Mouse (Mus musculus): Measurements from ENCODE around the gene Zfr. TPM values are rescaled to one million over a fixed set of nuclear protein-coding genes. Genes with fewer than 3 reads are reported as not detected.
"Not testable (repeated sequence)": the region's sequence is repeated elsewhere in the genome, so short reads cannot be mapped to it uniquely, and the experiment has no call there.

The Zfr gene
- polyA plus RNA-seq, 1 experiment from 2014 or later = 86.9 TPM

DNA sequence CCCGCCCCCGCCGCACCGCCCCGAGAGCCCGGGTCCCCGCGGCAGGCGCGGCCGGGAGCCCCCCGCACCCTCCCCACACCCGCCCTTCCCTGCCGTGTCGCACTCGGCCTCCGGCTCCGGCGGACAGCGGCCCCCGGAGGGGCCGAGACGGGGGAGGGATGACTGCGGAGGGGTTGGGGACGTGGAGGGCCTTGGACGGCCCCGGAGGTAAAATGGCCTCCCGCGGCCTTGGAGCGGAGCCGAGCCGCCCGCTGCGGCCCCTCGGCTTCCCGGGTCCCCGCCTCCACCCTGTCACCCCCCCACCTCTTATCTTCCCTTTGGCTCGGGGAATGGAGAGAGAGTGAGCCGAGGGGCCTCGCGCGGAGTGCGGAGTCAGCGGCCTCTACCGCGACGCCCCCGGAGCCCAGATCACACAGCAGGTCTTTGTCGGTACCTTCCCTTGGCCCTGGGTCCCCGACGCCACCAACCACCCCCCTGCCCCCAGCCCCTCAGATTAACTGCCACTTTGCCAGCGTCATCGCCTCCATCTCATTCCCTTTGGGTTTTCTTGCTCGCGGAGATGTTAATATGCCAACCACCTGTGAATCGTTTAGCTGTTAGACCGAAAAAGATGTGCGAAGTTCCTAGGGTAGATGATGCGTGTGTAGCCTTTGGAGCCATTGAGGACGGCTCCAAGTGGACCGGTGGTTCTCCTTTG lies 949 bp downstream of the Zfr start:
- H3K4me1 ChIP-seq (ENCODE audit: control insufficient read depth, insufficient read depth, low read length) = 0 out of 2 replicates have a peak, but pooled peaks cover 5% of the 10 kb centered on the region
- peak overlapping the region; percentile 83 for H3K4me2 ChIP-seq (ENCODE audit: low read depth, low read length)
- H3K4me3 ChIP-seq (ENCODE audit: low read length) = peak overlapping the region; percentile 95
- WGBS = 1% methylated on average over 28 of the region's 61 CpGs
- no peaks in the 10 kb centered on the region for H3K36me3 ChIP-seq (ENCODE audit: control insufficient read depth, insufficient read depth, low read length)
- H3K9me3 ChIP-seq (ENCODE audit: control insufficient read depth, low read length) = no peaks in the 10 kb centered on the region
- peak overlapping the region; percentile 99 for H3K9ac ChIP-seq (ENCODE audit: low read depth, low read length)
- ATAC-seq = peak; percentile 63
- peak overlapping the region; percentile 96 for H3K27ac ChIP-seq (ENCODE audit: low read length)
- no peaks in the 10 kb centered on the region for H3K27me3 ChIP-seq (replicated peaks; ENCODE audit: control insufficient read depth, insufficient read depth, low read length)

DNA sequence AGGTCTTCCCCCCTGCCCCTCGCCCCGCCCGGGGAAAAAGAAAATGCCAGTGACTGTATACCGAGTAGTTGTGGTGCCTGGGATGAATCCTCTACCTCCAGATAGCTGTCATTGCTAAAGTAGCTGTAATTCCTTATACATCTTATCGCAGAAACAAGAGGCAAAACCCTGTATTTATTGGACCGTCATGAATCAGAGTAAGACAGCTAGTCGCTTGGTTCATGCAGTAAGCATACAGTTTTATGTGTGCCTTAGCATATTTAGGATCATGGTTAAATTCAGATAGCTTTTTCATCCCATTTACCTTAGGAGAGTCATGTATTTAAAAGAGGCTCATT lies 1.5 kb downstream of the Zfr start:
- ATAC-seq = no peak
- H3K27ac ChIP-seq (ENCODE audit: low read length) = peak overlapping the region; percentile 96
- H3K9me3 ChIP-seq (ENCODE audit: control insufficient read depth, low read length) = no peaks in the 10 kb centered on the region
- peak overlapping the region; percentile 95 for H3K4me3 ChIP-seq (ENCODE audit: low read length)
- 3% methylated on average over 7 of the region's 7 CpGs for WGBS
- H3K27me3 ChIP-seq (replicated peaks; ENCODE audit: control insufficient read depth, insufficient read depth, low read length) = no peaks in the 10 kb centered on the region
- H3K36me3 ChIP-seq (ENCODE audit: control insufficient read depth, insufficient read depth, low read length) = no peaks in the 10 kb centered on the region
- H3K4me1 ChIP-seq (ENCODE audit: control insufficient read depth, insufficient read depth, low read length) = 0 out of 2 replicates have a peak, but pooled peaks cover 5% of the 10 kb centered on the region
- peak overlapping the region; percentile 99 for H3K9ac ChIP-seq (ENCODE audit: low read depth, low read length)
- H3K4me2 ChIP-seq (ENCODE audit: low read depth, low read length) = peak overlapping the region; percentile 83

DNA sequence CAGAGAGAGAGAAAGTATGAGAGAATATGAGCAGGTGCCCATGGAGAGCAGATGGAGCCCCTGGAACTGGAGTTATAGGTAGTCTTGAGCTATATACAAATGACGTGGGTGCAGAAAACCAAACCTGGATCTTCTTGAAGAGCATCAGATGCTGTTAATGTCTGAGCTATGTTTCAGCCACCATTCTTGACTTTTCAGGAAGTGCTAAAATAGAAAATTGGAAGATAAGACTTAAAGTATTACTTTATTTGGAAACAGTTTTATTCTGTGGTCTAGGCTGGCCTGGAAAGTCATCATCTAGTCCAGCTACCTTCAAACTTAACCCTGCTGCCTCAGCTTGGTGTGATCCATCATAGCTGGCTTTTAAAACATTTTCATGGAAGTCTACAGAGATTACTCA lies 7.3 kb downstream of the Zfr start:
- Histone ChIP-seq H3K4me1 (ENCODE audit: control insufficient read depth, insufficient read depth, low read length) (no peaks in the 10 kb centered on the region), H3K4me3 (ENCODE audit: low read length) (no peak overlapping the region), H3K27me3 (replicated peaks; ENCODE audit: control insufficient read depth, insufficient read depth, low read length) (no peaks in the 10 kb centered on the region), H3K9ac (ENCODE audit: low read depth, low read length) (no peak overlapping the region), H3K4me2 (ENCODE audit: low read depth, low read length) (no peak overlapping the region), H3K9me3 (ENCODE audit: control insufficient read depth, low read length) (no peaks in the 10 kb centered on the region), H3K27ac (ENCODE audit: low read length) (no peak overlapping the region), H3K36me3 (ENCODE audit: control insufficient read depth, insufficient read depth, low read length) (no peaks in the 10 kb centered on the region)
- no peak for ATAC-seq
- 84% methylated on average over 1 of the region's 1 CpGs for WGBS

DNA sequence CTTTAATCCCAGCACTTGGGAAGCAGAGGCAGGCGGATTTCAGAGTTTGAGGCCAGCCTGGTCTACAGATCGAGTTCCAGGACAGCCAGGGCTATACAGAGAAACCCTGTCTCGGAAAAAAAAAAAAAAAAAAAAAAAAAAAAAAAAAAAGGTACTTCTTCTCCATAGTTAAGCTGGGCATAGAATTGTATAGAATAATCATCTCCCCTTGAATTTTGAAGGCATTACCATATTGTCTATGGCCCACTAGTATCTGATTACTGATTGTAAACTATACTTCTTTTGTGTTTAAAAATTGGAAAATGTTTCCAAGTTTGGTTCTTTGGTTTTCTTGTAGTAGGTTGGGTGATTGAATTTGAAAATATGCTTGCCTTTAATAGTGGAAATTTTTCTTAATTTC lies 13.2 kb downstream of the Zfr start:
- H3K9ac ChIP-seq (ENCODE audit: low read depth, low read length); H3K4me3 ChIP-seq (ENCODE audit: low read length); H3K27ac ChIP-seq (ENCODE audit: low read length); H3K4me2 ChIP-seq (ENCODE audit: low read depth, low read length); H3K9me3 ChIP-seq (ENCODE audit: control insufficient read depth, low read length); H3K4me1 ChIP-seq (ENCODE audit: control insufficient read depth, insufficient read depth, low read length); ATAC-seq; H3K27me3 ChIP-seq (replicated peaks; ENCODE audit: control insufficient read depth, insufficient read depth, low read length); H3K36me3 ChIP-seq (ENCODE audit: control insufficient read depth, insufficient read depth, low read length): not testable (repeated sequence)
- 88% methylated on average over 3 of the region's 3 CpGs for WGBS

DNA sequence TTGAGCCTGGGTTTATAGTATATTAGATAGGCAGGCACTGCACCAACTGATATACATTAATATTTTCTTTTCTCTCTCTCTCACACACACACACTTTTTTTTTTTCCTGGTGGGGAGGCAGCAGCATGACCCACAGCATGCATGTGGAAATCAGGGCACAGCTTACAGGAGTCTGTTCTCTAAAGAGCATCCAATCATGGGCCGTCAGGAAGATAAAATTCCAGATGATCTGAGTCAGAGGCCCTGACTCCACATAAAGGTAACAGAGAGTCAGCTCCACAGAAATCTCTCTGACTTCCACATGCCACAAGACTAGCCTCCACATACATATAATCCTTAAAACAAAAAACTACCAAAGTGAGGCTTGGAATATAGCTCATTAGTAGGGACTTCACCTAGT lies 16.9 kb downstream of the Zfr start:
- Histone ChIP-seq H3K9ac (ENCODE audit: low read depth, low read length) (no peak overlapping the region), H3K36me3 (ENCODE audit: control insufficient read depth, insufficient read depth, low read length) (0 out of 2 replicates have a peak, but pooled peaks cover 3% of the 10 kb centered on the region), H3K27me3 (replicated peaks; ENCODE audit: control insufficient read depth, insufficient read depth, low read length) (no peaks in the 10 kb centered on the region), H3K4me3 (ENCODE audit: low read length) (no peak overlapping the region), H3K9me3 (ENCODE audit: control insufficient read depth, low read length) (no peaks in the 10 kb centered on the region), H3K27ac (ENCODE audit: low read length) (no peak overlapping the region), H3K4me1 (ENCODE audit: control insufficient read depth, insufficient read depth, low read length) (peaks cover 4% of the 10 kb centered on the region; the same call in 1 of the 2 replicates), H3K4me2 (ENCODE audit: low read depth, low read length) (no peak overlapping the region)
- 0 out of 2 replicates have a peak, but pooled peaks have one; percentile 39 for ATAC-seq
- 41% methylated on average over 1 of the region's 1 CpGs for WGBS

DNA sequence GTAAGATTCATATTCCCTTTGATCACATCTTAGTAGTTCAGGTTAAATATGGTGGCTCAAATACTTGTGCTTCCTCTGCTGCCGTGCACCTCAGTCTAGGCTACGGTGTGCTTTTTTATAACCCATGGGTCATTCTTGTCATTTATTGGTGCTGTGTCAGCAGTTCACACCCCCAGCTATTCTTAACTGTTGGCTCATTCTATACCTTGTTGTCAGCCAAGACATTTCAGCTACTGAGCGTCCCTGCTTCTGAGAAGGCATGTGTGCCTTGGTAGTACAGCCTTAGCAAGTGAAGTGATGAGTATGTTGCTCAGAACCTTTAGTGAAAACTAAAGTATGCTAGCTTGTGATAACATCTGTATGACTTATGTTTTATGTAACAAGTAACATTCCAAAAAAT lies 17.7 kb downstream of the Zfr start:
- no peak overlapping the region for H3K4me3 ChIP-seq (ENCODE audit: low read length)
- no peak overlapping the region for H3K4me2 ChIP-seq (ENCODE audit: low read depth, low read length)
- ATAC-seq = peak; percentile 76
- H3K9me3 ChIP-seq (ENCODE audit: control insufficient read depth, low read length) = no peaks in the 10 kb centered on the region
- H3K36me3 ChIP-seq (ENCODE audit: control insufficient read depth, insufficient read depth, low read length) = 0 out of 2 replicates have a peak, but pooled peaks cover 3% of the 10 kb centered on the region
- H3K27ac ChIP-seq (ENCODE audit: low read length) = no peak overlapping the region
- no peak overlapping the region for H3K9ac ChIP-seq (ENCODE audit: low read depth, low read length)
- peaks cover 4% of the 10 kb centered on the region; the same call in 1 of the 2 replicates for H3K4me1 ChIP-seq (ENCODE audit: control insufficient read depth, insufficient read depth, low read length)
- WGBS = 34% methylated on average over 3 of the region's 3 CpGs
- H3K27me3 ChIP-seq (replicated peaks; ENCODE audit: control insufficient read depth, insufficient read depth, low read length) = no peaks in the 10 kb centered on the region

DNA sequence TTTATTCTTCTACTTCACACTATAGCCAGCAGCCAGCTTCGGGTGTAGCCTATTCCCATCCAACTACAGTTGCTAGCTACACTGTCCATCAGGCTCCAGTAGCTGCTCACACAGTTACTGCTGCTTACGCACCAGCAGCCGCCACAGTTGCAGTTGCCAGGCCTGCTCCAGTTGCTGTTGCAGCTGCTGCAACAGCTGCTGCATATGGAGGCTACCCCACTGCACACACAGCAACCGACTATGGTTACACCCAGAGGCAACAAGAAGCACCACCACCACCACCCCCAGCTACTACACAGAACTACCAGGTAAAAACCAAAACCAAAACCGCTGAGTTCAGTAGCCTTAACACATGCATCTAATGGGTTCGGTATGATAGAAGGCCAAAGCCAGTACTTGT lies 18.7 kb downstream of the Zfr start:
- WGBS = 87% methylated on average over 6 of the region's 6 CpGs
- ATAC-seq = no peak

DNA sequence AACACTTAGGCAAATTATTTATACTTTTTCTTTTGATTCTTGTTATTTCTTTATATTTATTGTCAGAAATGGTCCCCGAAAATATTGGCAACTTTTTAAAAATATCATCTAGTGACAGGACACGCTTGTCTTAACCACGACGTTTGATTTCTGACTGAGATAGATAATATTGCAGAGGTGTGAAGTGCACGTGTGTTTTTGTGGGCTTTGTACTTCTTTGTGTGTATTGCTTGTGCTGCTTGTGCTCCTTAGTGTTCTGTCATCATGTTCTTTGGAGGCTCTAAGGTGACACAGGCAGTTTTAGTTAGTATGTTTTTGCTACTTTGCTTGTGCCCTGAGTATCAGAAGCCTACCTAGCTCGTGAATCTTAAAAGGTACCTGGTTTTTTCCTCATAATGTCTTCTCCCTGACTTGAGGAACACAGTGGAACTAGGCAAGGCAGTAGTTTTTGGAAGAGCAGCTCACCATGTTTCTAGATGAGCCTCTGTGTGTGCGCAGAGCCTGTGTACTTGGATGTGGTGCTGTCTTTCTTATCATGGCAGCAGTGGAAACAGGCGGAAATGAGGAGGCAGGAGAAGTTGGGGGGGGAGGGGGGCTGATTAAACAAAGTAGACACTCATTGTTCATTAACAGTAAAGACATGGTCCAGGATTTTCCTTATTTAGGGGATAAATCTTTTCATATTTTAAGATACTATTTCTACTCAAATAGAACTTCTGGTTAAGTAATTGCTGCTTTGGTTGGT lies 23.5 kb downstream of the Zfr start:
- 0 out of 2 replicates have a peak, but pooled peaks cover 7% of the 10 kb centered on the region for H3K36me3 ChIP-seq (ENCODE audit: control insufficient read depth, insufficient read depth, low read length)
- no peak for ATAC-seq

More for the DNA sequence above, 18.7 kb downstream of the Zfr start:
- 0 out of 2 replicates have a peak, but pooled peaks cover 7% of the 10 kb centered on the region for H3K36me3 ChIP-seq (ENCODE audit: control insufficient read depth, insufficient read depth, low read length)
- no peak overlapping the region for H3K27ac ChIP-seq (ENCODE audit: low read length)
- H3K9ac ChIP-seq (ENCODE audit: low read depth, low read length) = no peak overlapping the region
- H3K4me3 ChIP-seq (ENCODE audit: low read length) = no peak overlapping the region
- no peaks in the 10 kb centered on the region for H3K27me3 ChIP-seq (replicated peaks; ENCODE audit: control insufficient read depth, insufficient read depth, low read length)
- H3K9me3 ChIP-seq (ENCODE audit: control insufficient read depth, low read length) = no peaks in the 10 kb centered on the region
- peaks cover 4% of the 10 kb centered on the region; the same call in 1 of the 2 replicates for H3K4me1 ChIP-seq (ENCODE audit: control insufficient read depth, insufficient read depth, low read length)
- no peak overlapping the region for H3K4me2 ChIP-seq (ENCODE audit: low read depth, low read length)

DNA sequence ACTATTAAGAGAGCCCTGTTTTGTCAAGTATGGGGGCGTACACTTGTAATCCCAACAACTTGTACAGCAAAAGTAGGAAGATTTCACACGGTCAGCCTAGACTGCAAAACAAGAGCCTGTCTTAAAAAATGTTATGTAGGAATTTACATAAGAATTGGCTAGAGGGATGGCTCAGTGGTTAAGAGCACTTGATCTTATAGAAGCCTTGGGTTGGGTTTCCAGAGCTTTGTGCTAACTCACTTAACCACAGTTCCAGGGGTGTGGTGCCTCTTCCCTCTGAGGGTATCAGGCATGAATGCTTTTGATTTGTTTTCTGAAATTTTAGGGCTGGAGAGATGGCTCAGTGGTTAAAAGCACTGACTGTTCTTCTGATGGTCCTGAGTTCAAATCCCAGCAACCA lies 29.8 kb downstream of the Zfr start:
- H3K4me2 ChIP-seq (ENCODE audit: low read depth, low read length) = no peak overlapping the region
- no peaks in the 10 kb centered on the region for H3K27me3 ChIP-seq (replicated peaks; ENCODE audit: control insufficient read depth, insufficient read depth, low read length)
- H3K4me1 ChIP-seq (ENCODE audit: control insufficient read depth, insufficient read depth, low read length) = no peaks in the 10 kb centered on the region
- H3K9me3 ChIP-seq (ENCODE audit: control insufficient read depth, low read length) = no peaks in the 10 kb centered on the region
- no peak overlapping the region for H3K27ac ChIP-seq (ENCODE audit: low read length)
- no peak overlapping the region for H3K9ac ChIP-seq (ENCODE audit: low read depth, low read length)
- 94% methylated on average over 2 of the region's 2 CpGs for WGBS
- ATAC-seq = no peak
- H3K36me3 ChIP-seq (ENCODE audit: control insufficient read depth, insufficient read depth, low read length) = peaks cover 6% of the 10 kb centered on the region; the same call in 1 of the 2 replicates
- H3K4me3 ChIP-seq (ENCODE audit: low read length) = no peak overlapping the region

More for the DNA sequence above, 23.5 kb downstream of the Zfr start:
- Histone ChIP-seq H3K27me3 (replicated peaks; ENCODE audit: control insufficient read depth, insufficient read depth, low read length) (no peaks in the 10 kb centered on the region), H3K9me3 (ENCODE audit: control insufficient read depth, low read length) (no peaks in the 10 kb centered on the region), H3K9ac (ENCODE audit: low read depth, low read length) (no peak overlapping the region), H3K4me1 (ENCODE audit: control insufficient read depth, insufficient read depth, low read length) (no peaks in the 10 kb centered on the region), H3K27ac (ENCODE audit: low read length) (no peak overlapping the region), H3K4me2 (ENCODE audit: low read depth, low read length) (no peak overlapping the region), H3K4me3 (ENCODE audit: low read length) (no peak overlapping the region)
- WGBS = 86% methylated on average over 8 of the region's 8 CpGs

Data from intestine, embryonic 16.5 days (tissue).